Mouse (Mus musculus) lung, embryonic 14.5 days (tissue): ENCODE data around the gene Gtf2e1. TPM values are rescaled to one million over a fixed set of nuclear protein-coding genes. Genes with fewer than 3 reads are reported as not detected.

Experiments used
- ATAC-seq: fragments of 200-750 bp; cut with Nextera tagmentation; 2 replicates; pipeline ENCODE4 v1.8.0; 2017; ENCODE audit warnings: mild to moderate bottlenecking, moderate TSS enrichment, moderate library complexity; ENCODE audit not compliant: insufficient read depth
- DNase-seq: peaks from one replicate; pipeline ENCODE4 v3.0.0-alpha.2; 2015
- H3K27ac ChIP-seq: fragments of 300-500 bp; sonication (generic); 2 replicates; pipeline ENCODE4 v1.5.1; 2014; ENCODE audit warnings: low read depth, mild to moderate bottlenecking, moderate library complexity
- H3K27me3 ChIP-seq: fragments of 300-500 bp; sonication (generic); 2 replicates; pipeline ENCODE4 v1.6.1; 2014; ENCODE audit warnings: low read length, control low read depth; ENCODE audit not compliant: insufficient read depth
- H3K36me3 ChIP-seq: fragments of 300-500 bp; sonication (generic); 2 replicates; pipeline ENCODE4 v1.6.1; 2014; ENCODE audit warnings: control low read depth; ENCODE audit not compliant: insufficient read depth
- H3K4me1 ChIP-seq: fragments of 300-500 bp; sonication (generic); 2 replicates; pipeline ENCODE4 v1.6.1; 2014; ENCODE audit warnings: antibody characterized with exemption, control low read depth; ENCODE audit not compliant: insufficient read depth
- H3K4me2 ChIP-seq: fragments of 300-500 bp; sonication (generic); 2 replicates; pipeline ENCODE4 v1.6.1; 2014; ENCODE audit warnings: mild to moderate bottlenecking
- H3K4me3 ChIP-seq: fragments of 300-500 bp; sonication (generic); 2 replicates; pipeline ENCODE4 v1.5.1; 2014; ENCODE audit warnings: low read depth, low read length
- H3K9ac ChIP-seq: fragments of 300-500 bp; sonication (generic); 2 replicates; pipeline ENCODE4 v1.6.1; 2014
- H3K9me3 ChIP-seq: fragments of 300-500 bp; sonication (generic); 2 replicates; pipeline ENCODE4 v1.6.1; 2016; ENCODE audit warnings: low read depth, low read length, control low read depth
- CTCF ChIP-seq: IDR thresholded peaks from 2 replicates; pipeline ENCODE4 v1.5.1; 2016; ENCODE audit warnings: antibody characterized with exemption, low read depth
- WGBS: fragments of 180-500 bp; shearing (Covaris S2); extraction: QIAGEN DNeasy Blood & Tissue Kit; methylation state at CpG from one replicate; pipeline ENCODE4 v1.1.7; 2014; 5-methylcytosine and 5-hydroxymethylcytosine counted together
- polyA plus RNA-seq: library from polyadenylated mRNA; unstranded; fragments of >200 nt; fragmentation: Nextera tagmentation; extraction: Ambion mirVana; gene quantifications from 2 replicates; pipeline ENCODE4 v1.2.1, GENCODE M21; 2014

Gene Gtf2e1
- polyA plus RNA-seq, 1 experiment from 2014 or later: 28.9 TPM

GRCm38 (mm10) chr16:37461601-37462000 is 78.0 kb downstream of the Gtf2e1 start:
- no peak overlapping the region for H3K4me2 ChIP-seq
- H3K27ac ChIP-seq: no peak overlapping the region
- H3K4me3 ChIP-seq: no peak overlapping the region
- TF ChIP-seq CTCF: no peak
- DNase-seq (no peak), ATAC-seq (no peak)
- no peaks in the 10 kb centered on the region for H3K4me1 ChIP-seq
- no peak overlapping the region for H3K9ac ChIP-seq
- H3K27me3 ChIP-seq: no peaks in the 10 kb centered on the region
- H3K36me3 ChIP-seq: no peaks in the 10 kb centered on the region
- 87% methylated on average over 4 of the region's 4 CpGs for WGBS
- no peaks in the 10 kb centered on the region for H3K9me3 ChIP-seq

Other genes starting within 250 kb of the Gtf2e1 start
- 0.12 and 0.24 TPM in 2 replicates for gene Stxbp5l, start 154.8 kb downstream of the Gtf2e1 start, polyA plus RNA-seq
- 24.2 and 27.8 TPM in 2 replicates for gene Rabl3, start 96 bp upstream of the Gtf2e1 start, polyA plus RNA-seq
- gene Hgd, start 40.4 kb upstream of the Gtf2e1 start, polyA plus RNA-seq: 0.15 and 0.17 TPM in 2 replicates
- 54.4 and 61.7 TPM in 2 replicates for gene Ndufb4, start 114.7 kb upstream of the Gtf2e1 start, polyA plus RNA-seq
- gene Fstl1, start 237.1 kb upstream of the Gtf2e1 start, polyA plus RNA-seq: 460 and 502 TPM in 2 replicates